Mouse (Mus musculus) cerebellum, adult 2 months (tissue): ENCODE results near the gene Syt16. TPM values are rescaled to one million over a fixed set of nuclear protein-coding genes. Genes with fewer than 3 reads are reported as not detected.
A peak's percentile ranks its signal among the peaks of the same experiment; 100 is the strongest.

Source experiments
- DNase-seq, 2 experiments: peaks; one replicate each; pipeline ENCODE4 v3.0.0; 2021
- H3K27ac ChIP-seq: fragments of 200-500 bp; 2 replicates; pipeline ENCODE4 v1.5.1; 2012; ENCODE audit warnings: low read length, control low read depth, inconsistent platforms; ENCODE audit not compliant: insufficient read depth
- H3K27me3 ChIP-seq: fragments of 200-500 bp; 2 replicates; pipeline ENCODE4 v1.6.1; 2012; ENCODE audit warnings: inconsistent platforms, mild to moderate bottlenecking, low read length, moderate library complexity; ENCODE audit not compliant: control insufficient read depth, insufficient read depth
- H3K4me1 ChIP-seq: fragments of 200-500 bp; 2 replicates; pipeline ENCODE4 v1.6.1; 2011; ENCODE audit warnings: low read length; ENCODE audit not compliant: control insufficient read depth, insufficient read depth
- H3K4me3 ChIP-seq: fragments of 200-500 bp; replicated peaks from 2 replicates; pipeline ENCODE3; 2011; ENCODE audit warnings: mild to moderate bottlenecking, low read depth, low read length, control low read depth; ENCODE audit not compliant: insufficient read depth
- CTCF ChIP-seq: fragments of 200-500 bp; IDR thresholded peaks from 2 replicates; pipeline ENCODE4 v1.5.1; 2011; ENCODE audit warnings: low read depth, mild to moderate bottlenecking, control low read depth, low read length, moderate library complexity, borderline replicate concordance; ENCODE audit not compliant: insufficient read depth
- POLR2A ChIP-seq: fragments of 200-500 bp; IDR thresholded peaks from 2 replicates; pipeline ENCODE4 v1.6.1; 2011; ENCODE audit warnings: low read length, control low read depth, borderline replicate concordance; ENCODE audit not compliant: insufficient read depth
- WGBS: fragments of 180-500 bp; shearing (Covaris S2); methylation state at CpG from one replicate; pipeline ENCODE4 v1.1.7; 2018; 5-methylcytosine and 5-hydroxymethylcytosine counted together
- polyA plus RNA-seq: library from polyadenylated mRNA; depleted of rRNA; stranded (reverse); fragments of >200 nt; gene quantifications from 2 replicates; pipeline ENCODE4 v1.2.3, GENCODE M21; 2012

The Syt16 gene
- polyA plus RNA-seq, 1 experiment, result 5.5 TPM

- Histone ChIP-seq H3K27ac (no peak overlapping the region), H3K27me3 (no peaks in the 10 kb centered on the region), H3K4me1 (no peaks in the 10 kb centered on the region), H3K4me3 (no peak overlapping the region)
- DNase-seq, result no peak
- no peak for TF ChIP-seq CTCF
- WGBS, result 87% methylated on average over 5 of the region's 5 CpGs
These were observed 18.0 kb downstream of the Syt16 start for GRCm38 (mm10) chr12:74015491-74015890.

GRCm38 (mm10) chr12:74023260-74023659, 25.8 kb downstream of the Syt16 start:
- no peak for DNase-seq
- H3K27ac ChIP-seq, result no peak overlapping the region
- WGBS, result 84% methylated on average over 5 of the region's 5 CpGs
- no peak overlapping the region for H3K4me3 ChIP-seq
- H3K4me1 ChIP-seq, result no peaks in the 10 kb centered on the region
- no peaks in the 10 kb centered on the region for H3K27me3 ChIP-seq
- TF ChIP-seq CTCF (no peak), POLR2A (no peak)

DNA sequence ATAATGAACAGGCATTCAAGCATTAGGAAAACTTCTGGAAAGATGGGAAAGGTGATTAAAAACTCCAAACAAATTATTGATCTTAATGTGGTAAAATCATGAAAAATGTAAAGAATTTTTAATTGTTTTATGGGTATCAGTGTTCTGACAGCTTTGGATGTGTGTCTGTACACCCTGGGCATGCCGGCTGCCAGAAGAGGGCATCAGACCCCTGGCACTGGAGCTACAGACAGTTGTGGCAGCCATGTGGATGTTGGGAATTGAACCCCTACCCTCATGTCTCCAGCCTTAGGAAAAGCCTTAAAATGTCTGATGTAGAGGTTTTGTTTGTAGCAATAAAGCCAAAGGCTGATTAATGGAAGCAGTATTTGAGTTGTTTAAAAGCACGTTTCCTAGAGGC, 27.5 kb downstream of the Syt16 start:
- Histone ChIP-seq H3K27ac (no peak overlapping the region), H3K4me1 (no peaks in the 10 kb centered on the region), H3K27me3 (no peaks in the 10 kb centered on the region), H3K4me3 (no peak overlapping the region)
- no peak for TF ChIP-seq CTCF
- no peak for TF ChIP-seq POLR2A
- 89% methylated on average over 2 of the region's 2 CpGs for WGBS
- no peak for DNase-seq

DNA sequence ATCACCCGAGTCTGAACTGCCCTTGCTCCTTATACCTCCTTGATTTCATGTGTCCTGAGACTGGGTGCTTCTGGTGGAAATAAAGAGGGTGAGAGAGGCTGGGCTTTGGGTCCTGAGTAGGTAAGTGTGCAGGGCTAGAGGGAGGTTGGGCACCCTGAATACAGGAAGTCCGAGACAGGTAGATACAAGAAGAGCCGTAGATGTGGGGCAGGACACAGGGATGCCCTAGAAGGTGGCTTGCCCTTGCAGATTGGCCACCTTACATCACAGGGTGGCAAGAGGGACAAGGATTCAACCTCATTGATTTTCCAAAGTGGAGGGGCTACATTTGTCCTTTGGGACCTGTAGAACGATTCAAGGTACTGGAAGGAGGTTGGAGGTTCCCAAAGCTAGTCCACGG, 45.8 kb downstream of the Syt16 start:
- DNase-seq, result no peak
- 89% methylated on average over 5 of the region's 5 CpGs for WGBS
- no peaks in the 10 kb centered on the region for H3K27me3 ChIP-seq
- H3K27ac ChIP-seq, result no peak overlapping the region
- TF ChIP-seq CTCF, result no peak
- no peak for TF ChIP-seq POLR2A
- no peaks in the 10 kb centered on the region for H3K4me1 ChIP-seq
- H3K4me3 ChIP-seq, result no peak overlapping the region

GRCm38 (mm10) chr12:74043755-74044154, 46.3 kb downstream of the Syt16 start:
- DNase-seq, result no peak
- Histone ChIP-seq H3K27me3 (no peaks in the 10 kb centered on the region), H3K4me3 (no peak overlapping the region), H3K27ac (no peak overlapping the region), H3K4me1 (no peaks in the 10 kb centered on the region)
- 43% methylated on average over 6 of the region's 6 CpGs for WGBS
- TF ChIP-seq CTCF (no peak), POLR2A (no peak)

DNA sequence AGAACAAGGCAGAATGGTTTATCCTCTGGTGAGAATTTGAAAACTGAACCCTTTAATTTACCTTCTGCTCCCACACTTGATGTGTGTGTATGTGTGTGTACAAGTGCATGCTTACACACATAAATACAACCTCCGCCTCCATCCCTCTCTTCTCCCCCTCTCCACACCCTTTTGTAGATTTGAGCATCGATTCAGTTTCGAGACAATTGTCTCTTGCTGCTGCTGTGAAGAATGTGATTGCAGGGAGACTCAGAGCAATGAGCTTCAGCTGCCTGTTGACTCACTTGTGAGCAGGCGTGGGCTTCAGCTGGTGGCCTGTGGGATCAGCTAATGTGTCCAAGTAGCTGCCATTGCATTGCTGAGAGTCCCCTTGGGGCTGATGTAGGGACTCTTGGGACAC, 46.8 kb downstream of the Syt16 start:
- TF ChIP-seq CTCF (no peak), POLR2A (no peak)
- Histone ChIP-seq H3K4me3 (no peak overlapping the region), H3K4me1 (no peaks in the 10 kb centered on the region), H3K27ac (no peak overlapping the region), H3K27me3 (no peaks in the 10 kb centered on the region)
- 79% methylated on average over 4 of the region's 4 CpGs for WGBS
- no peak for DNase-seq

DNA sequence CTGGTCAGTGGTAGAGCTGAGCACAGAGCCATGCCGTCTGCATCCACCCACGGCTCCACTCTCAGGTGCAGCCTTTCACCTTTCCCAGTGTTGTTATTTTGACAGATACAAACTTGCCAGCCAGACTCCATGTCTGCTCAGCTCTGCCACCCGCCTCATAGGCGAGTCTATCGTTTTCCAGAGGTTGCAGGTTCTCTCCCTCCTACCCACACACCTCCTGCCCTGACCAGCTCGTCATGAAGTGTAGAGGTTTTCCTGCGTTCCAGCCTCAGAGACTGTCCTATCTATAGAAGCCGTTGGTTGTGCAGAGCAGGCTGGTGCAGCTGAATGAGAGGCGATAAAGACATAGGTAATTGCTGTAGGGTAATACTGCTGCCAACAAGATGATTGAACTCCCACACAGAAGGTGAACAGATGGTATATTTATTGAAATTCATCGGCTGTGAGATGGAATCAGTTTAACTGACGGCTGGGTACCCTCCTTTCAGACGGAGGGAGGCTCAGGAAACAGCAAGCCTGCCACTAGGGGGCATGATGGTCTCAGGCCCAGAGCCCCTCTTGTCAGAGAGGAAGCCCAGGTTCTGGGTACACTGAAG, 58.0 kb downstream of the Syt16 start:
- no peak overlapping the region for H3K27ac ChIP-seq
- H3K4me3 ChIP-seq, result no peak overlapping the region
- 44% methylated on average over 12 of the region's 12 CpGs for whole genome bisulfite sequencing
- H3K27me3 ChIP-seq, result no peaks in the 10 kb centered on the region
- TF ChIP-seq CTCF, result peak; percentile 47; the same call in 1 of the 2 replicates
- no peak for TF ChIP-seq POLR2A
- peak; percentile 19 to 24 for DNase-seq
- no peaks in the 10 kb centered on the region for H3K4me1 ChIP-seq

DNA sequence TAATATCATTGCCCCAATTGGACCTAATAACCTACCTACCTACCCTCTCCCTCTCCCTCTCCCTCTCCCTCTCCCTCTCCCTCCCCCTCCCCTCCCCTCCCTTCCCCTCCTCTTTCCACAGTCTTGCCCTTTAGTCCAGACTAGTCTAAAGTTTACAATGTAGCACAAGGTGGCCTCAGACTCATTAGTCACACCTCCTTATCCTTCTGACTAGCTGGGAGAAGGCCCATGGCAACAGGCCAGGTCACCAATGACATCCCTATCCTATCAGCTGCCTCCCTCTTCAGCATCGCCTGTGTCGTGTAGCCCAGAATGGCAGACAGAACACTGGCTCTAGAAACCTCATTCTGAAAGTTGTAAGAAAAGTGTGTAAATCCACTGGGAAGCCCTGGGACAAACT, 58.7 kb downstream of the Syt16 start:
- Histone ChIP-seq H3K27ac (no peak overlapping the region), H3K4me1 (no peaks in the 10 kb centered on the region), H3K4me3 (no peak overlapping the region), H3K27me3 (no peaks in the 10 kb centered on the region)
- WGBS, result 21% methylated on average over 2 of the region's 2 CpGs
- TF ChIP-seq POLR2A, result no peak
- no peak for TF ChIP-seq CTCF
- DNase-seq, result no peak

DNA sequence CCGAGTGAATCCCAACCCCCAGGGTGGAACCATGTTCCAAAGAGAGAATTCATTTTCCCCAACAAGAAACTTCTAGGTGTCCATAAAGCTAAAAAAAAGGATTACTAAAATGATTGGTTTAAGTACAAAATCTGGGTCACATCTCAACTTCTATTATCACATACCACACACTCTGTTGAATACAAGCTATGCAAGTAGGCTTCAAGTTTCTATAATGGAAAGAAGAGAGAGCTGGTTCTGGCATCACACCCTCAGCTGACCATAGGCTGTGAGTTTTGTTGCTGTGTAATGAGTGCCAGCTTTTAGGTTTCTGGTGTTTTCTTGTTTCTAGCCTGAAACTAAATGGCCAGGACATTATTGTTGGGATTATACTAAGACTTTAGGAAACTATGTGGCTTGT, 65.1 kb downstream of the Syt16 start:
- no peaks in the 10 kb centered on the region for H3K4me1 ChIP-seq
- 91% methylated on average over 1 of the region's 1 CpGs for WGBS
- no peak for TF ChIP-seq CTCF
- TF ChIP-seq POLR2A, result no peak
- no peak for DNase-seq
- H3K4me3 ChIP-seq, result no peak overlapping the region
- H3K27ac ChIP-seq, result no peak overlapping the region
- no peaks in the 10 kb centered on the region for H3K27me3 ChIP-seq
